Mouse (Mus musculus) CH12.LX (cell line): ENCODE measurements around the gene Atp6v0c.
"Not testable (repeated sequence)": the region's sequence is repeated elsewhere in the genome, so short reads cannot be mapped to it uniquely, and the experiment has no call there.

Experiments
- CTCF ChIP-seq, 2 experiments: IDR thresholded peaks in 1 of 2; conservative IDR thresholded peaks in 1 of 2; 2 replicates each; pipeline ENCODE4 v1.5.1; 2011 to 2012; ENCODE audit warnings: low read depth in 2 of 2, low read length in 2 of 2, improper control_type of control experiment in 1 of 2, inconsistent platforms in 1 of 2, mild to moderate bottlenecking in 1 of 2, moderate library complexity in 1 of 2
- EP300 ChIP-seq: IDR thresholded peaks from 2 replicates; pipeline ENCODE4 v1.6.1; 2011; ENCODE audit warnings: low read length, improper control_type of control experiment
- KAT2A ChIP-seq: IDR thresholded peaks from 2 replicates; pipeline ENCODE4 v1.6.1; 2012; ENCODE audit warnings: low read length, improper control_type of control experiment, inconsistent platforms; ENCODE audit not compliant: insufficient replicate concordance
- MXI1 ChIP-seq: IDR thresholded peaks from 2 replicates; pipeline ENCODE4 v1.6.1; 2011; ENCODE audit warnings: mild to moderate bottlenecking, low read depth, low read length, improper control_type of control experiment
- POLR2A ChIP-seq: IDR thresholded peaks from 2 replicates; pipeline ENCODE4 v1.6.1; 2011; ENCODE audit warnings: low read depth, mild to moderate bottlenecking, improper control_type of control experiment, low read length
- RCOR1 ChIP-seq: conservative IDR thresholded peaks from 2 replicates; pipeline ENCODE4 v1.6.1; 2012; ENCODE audit warnings: low read depth, mild to moderate bottlenecking, inconsistent platforms, low read length, improper control_type of control experiment
- TBP ChIP-seq: conservative IDR thresholded peaks from 2 replicates; pipeline ENCODE4 v1.6.1; 2011; ENCODE audit warnings: low read depth, low read length, improper control_type of control experiment
- USF1 ChIP-seq: IDR thresholded peaks from 2 replicates; pipeline ENCODE4 v1.6.1; 2014; ENCODE audit warnings: low read depth, mild to moderate bottlenecking, inconsistent platforms, low read length, improper control_type of control experiment
- ZMIZ1 ChIP-seq: IDR thresholded peaks from 2 replicates; pipeline ENCODE4 v1.6.1; 2012; ENCODE audit warnings: low read depth, mild to moderate bottlenecking, inconsistent platforms, low read length, improper control_type of control experiment

GRCm38 (mm10) chr17:24132919-24133318 is 36.6 kb downstream of the Atp6v0c start:
- TF ChIP-seq CTCF (conservative IDR thresholded peaks at IDR 0.05 in 1 of 2, IDR thresholded peaks at IDR 0.05 in 1 of 2; ENCODE audit: low read depth in 2 of 2, low read length in 2 of 2): peak in 1 of 2 experiments; percentile 42; a peak in 1 of 4 replicates
- not testable (repeated sequence) for TF ChIP-seq USF1, ZMIZ1, KAT2A, TBP, RCOR1, POLR2A, MXI1, EP300
